Mouse (Mus musculus): ENCODE data around the gene Ltbp1. TPM values are rescaled to one million over a fixed set of nuclear protein-coding genes. Genes with fewer than 3 reads are reported as not detected.

The Ltbp1 gene
- polyA plus RNA-seq, 1 experiment from 2014 or later, result 2.5 TPM

- 89% methylated on average over 14 of the region's 14 CpGs for WGBS
- Histone ChIP-seq H3K4me3 (replicated peaks; ENCODE audit: low read depth, low read length) (no peak overlapping the region), H3K4me1 (ENCODE audit: control insufficient read depth, insufficient read depth, low read length) (no peaks in the 10 kb centered on the region), H3K9me3 (ENCODE audit: control insufficient read depth, low read length) (no peaks in the 10 kb centered on the region), H3K4me2 (ENCODE audit: low read length) (no peak overlapping the region), H3K27me3 (ENCODE audit: control insufficient read depth, insufficient read depth, low read length) (no peaks in the 10 kb centered on the region), H3K36me3 (ENCODE audit: control insufficient read depth, insufficient read depth, low read length) (no peaks in the 10 kb centered on the region), H3K9ac (replicated peaks; ENCODE audit: low read length) (no peak overlapping the region), H3K27ac (replicated peaks; ENCODE audit: low read depth, low read length) (no peak overlapping the region)
- DNase-seq, result no peak
- no peak for ATAC-seq (ENCODE audit: low FRiP score, low TSS enrichment)
Observed at GRCm38 (mm10) chr17:75033356-75033755, 28.0 kb downstream of the Ltbp1 start.

GRCm38 (mm10) chr17:75033872-75034615, 28.7 kb downstream of the Ltbp1 start:
- Histone ChIP-seq H3K4me2 (ENCODE audit: low read length) (no peak overlapping the region), H3K4me1 (ENCODE audit: control insufficient read depth, insufficient read depth, low read length) (no peaks in the 10 kb centered on the region), H3K4me3 (replicated peaks; ENCODE audit: low read depth, low read length) (no peak overlapping the region), H3K9ac (replicated peaks; ENCODE audit: low read length) (no peak overlapping the region), H3K36me3 (ENCODE audit: control insufficient read depth, insufficient read depth, low read length) (no peaks in the 10 kb centered on the region), H3K27me3 (ENCODE audit: control insufficient read depth, insufficient read depth, low read length) (no peaks in the 10 kb centered on the region), H3K27ac (replicated peaks; ENCODE audit: low read depth, low read length) (no peak overlapping the region), H3K9me3 (ENCODE audit: control insufficient read depth, low read length) (no peaks in the 10 kb centered on the region)
- no peak for ATAC-seq (ENCODE audit: low FRiP score, low TSS enrichment)
- no peak for DNase-seq
- WGBS, result 92% methylated on average over 21 of the region's 21 CpGs

- 86% methylated on average over 6 of the region's 6 CpGs for WGBS
- no peak overlapping the region for H3K4me3 ChIP-seq (replicated peaks; ENCODE audit: low read depth, low read length)
- H3K27me3 ChIP-seq (ENCODE audit: control insufficient read depth, insufficient read depth, low read length), result no peaks in the 10 kb centered on the region
- no peak overlapping the region for H3K4me2 ChIP-seq (ENCODE audit: low read length)
- no peaks in the 10 kb centered on the region for H3K36me3 ChIP-seq (ENCODE audit: control insufficient read depth, insufficient read depth, low read length)
- H3K4me1 ChIP-seq (ENCODE audit: control insufficient read depth, insufficient read depth, low read length), result no peaks in the 10 kb centered on the region
- no peak overlapping the region for H3K27ac ChIP-seq (replicated peaks; ENCODE audit: low read depth, low read length)
- ATAC-seq (ENCODE audit: low FRiP score, low TSS enrichment) (no peak), DNase-seq (no peak)
- H3K9me3 ChIP-seq (ENCODE audit: control insufficient read depth, low read length), result no peaks in the 10 kb centered on the region
- H3K9ac ChIP-seq (replicated peaks; ENCODE audit: low read length), result no peak overlapping the region
Observed at GRCm38 (mm10) chr17:75036881-75037280, 31.5 kb downstream of the Ltbp1 start.

- Histone ChIP-seq H3K4me1 (ENCODE audit: control insufficient read depth, insufficient read depth, low read length) (no peaks in the 10 kb centered on the region), H3K27me3 (ENCODE audit: control insufficient read depth, insufficient read depth, low read length) (no peaks in the 10 kb centered on the region), H3K4me2 (ENCODE audit: low read length) (no peak overlapping the region), H3K9me3 (ENCODE audit: control insufficient read depth, low read length) (no peaks in the 10 kb centered on the region), H3K4me3 (replicated peaks; ENCODE audit: low read depth, low read length) (no peak overlapping the region), H3K9ac (replicated peaks; ENCODE audit: low read length) (no peak overlapping the region), H3K36me3 (ENCODE audit: control insufficient read depth, insufficient read depth, low read length) (no peaks in the 10 kb centered on the region), H3K27ac (replicated peaks; ENCODE audit: low read depth, low read length) (no peak overlapping the region)
- DNase-seq (no peak), ATAC-seq (ENCODE audit: low FRiP score, low TSS enrichment) (no peak)
- WGBS, result 73% methylated on average over 4 of the region's 4 CpGs
Observed at GRCm38 (mm10) chr17:75039017-75039416, 33.6 kb downstream of the Ltbp1 start.

- H3K4me3 ChIP-seq (replicated peaks; ENCODE audit: low read depth, low read length), result no peak overlapping the region
- H3K9me3 ChIP-seq (ENCODE audit: control insufficient read depth, low read length), result no peaks in the 10 kb centered on the region
- H3K27me3 ChIP-seq (ENCODE audit: control insufficient read depth, insufficient read depth, low read length), result no peaks in the 10 kb centered on the region
- no peak overlapping the region for H3K4me2 ChIP-seq (ENCODE audit: low read length)
- H3K9ac ChIP-seq (replicated peaks; ENCODE audit: low read length), result no peak overlapping the region
- 80% methylated on average over 8 of the region's 8 CpGs for WGBS
- ATAC-seq (ENCODE audit: low FRiP score, low TSS enrichment) (no peak), DNase-seq (no peak)
- H3K27ac ChIP-seq (replicated peaks; ENCODE audit: low read depth, low read length), result no peak overlapping the region
- H3K36me3 ChIP-seq (ENCODE audit: control insufficient read depth, insufficient read depth, low read length), result no peaks in the 10 kb centered on the region
- H3K4me1 ChIP-seq (ENCODE audit: control insufficient read depth, insufficient read depth, low read length), result no peaks in the 10 kb centered on the region
Observed at GRCm38 (mm10) chr17:75049366-75049969, 44.1 kb downstream of the Ltbp1 start.

GRCm38 (mm10) chr17:75051440-75051925, 46.1 kb downstream of the Ltbp1 start:
- no peak for ATAC-seq (ENCODE audit: low FRiP score, low TSS enrichment)
- no peak for DNase-seq
- H3K4me1 ChIP-seq (ENCODE audit: control insufficient read depth, insufficient read depth, low read length), result no peaks in the 10 kb centered on the region
- no peaks in the 10 kb centered on the region for H3K36me3 ChIP-seq (ENCODE audit: control insufficient read depth, insufficient read depth, low read length)
- H3K9me3 ChIP-seq (ENCODE audit: control insufficient read depth, low read length), result no peaks in the 10 kb centered on the region
- H3K27ac ChIP-seq (replicated peaks; ENCODE audit: low read depth, low read length), result no peak overlapping the region
- no peak overlapping the region for H3K9ac ChIP-seq (replicated peaks; ENCODE audit: low read length)
- H3K4me2 ChIP-seq (ENCODE audit: low read length), result no peak overlapping the region
- WGBS, result 89% methylated on average over 8 of the region's 8 CpGs
- no peak overlapping the region for H3K4me3 ChIP-seq (replicated peaks; ENCODE audit: low read depth, low read length)
- H3K27me3 ChIP-seq (ENCODE audit: control insufficient read depth, insufficient read depth, low read length), result no peaks in the 10 kb centered on the region

- H3K27ac ChIP-seq (replicated peaks; ENCODE audit: low read depth, low read length), result no peak overlapping the region
- DNase-seq (no peak), ATAC-seq (ENCODE audit: low FRiP score, low TSS enrichment) (no peak)
Observed at GRCm38 (mm10) chr17:75055235-75055634, 49.9 kb downstream of the Ltbp1 start.

GRCm38 (mm10) chr17:75055961-75056360, 50.6 kb downstream of the Ltbp1 start:
- no peaks in the 10 kb centered on the region for H3K36me3 ChIP-seq (ENCODE audit: control insufficient read depth, insufficient read depth, low read length)
- DNase-seq (no peak), ATAC-seq (ENCODE audit: low FRiP score, low TSS enrichment) (no peak)
- 87% methylated on average over 6 of the region's 6 CpGs for WGBS
- no peak overlapping the region for H3K4me2 ChIP-seq (ENCODE audit: low read length)
- H3K27me3 ChIP-seq (ENCODE audit: control insufficient read depth, insufficient read depth, low read length), result no peaks in the 10 kb centered on the region
- H3K27ac ChIP-seq (replicated peaks; ENCODE audit: low read depth, low read length), result no peak overlapping the region
- no peaks in the 10 kb centered on the region for H3K4me1 ChIP-seq (ENCODE audit: control insufficient read depth, insufficient read depth, low read length)
- no peak overlapping the region for H3K9ac ChIP-seq (replicated peaks; ENCODE audit: low read length)
- H3K4me3 ChIP-seq (replicated peaks; ENCODE audit: low read depth, low read length), result no peak overlapping the region
- H3K9me3 ChIP-seq (ENCODE audit: control insufficient read depth, low read length), result no peaks in the 10 kb centered on the region

More at GRCm38 (mm10) chr17:75055235-75055634, 49.9 kb downstream of the Ltbp1 start:
- no peak overlapping the region for H3K9ac ChIP-seq (replicated peaks; ENCODE audit: low read length)
- 92% methylated on average over 5 of the region's 5 CpGs for WGBS
- H3K9me3 ChIP-seq (ENCODE audit: control insufficient read depth, low read length), result no peaks in the 10 kb centered on the region
- no peak overlapping the region for H3K4me3 ChIP-seq (replicated peaks; ENCODE audit: low read depth, low read length)
- no peaks in the 10 kb centered on the region for H3K27me3 ChIP-seq (ENCODE audit: control insufficient read depth, insufficient read depth, low read length)
- no peaks in the 10 kb centered on the region for H3K36me3 ChIP-seq (ENCODE audit: control insufficient read depth, insufficient read depth, low read length)
- H3K4me1 ChIP-seq (ENCODE audit: control insufficient read depth, insufficient read depth, low read length), result no peaks in the 10 kb centered on the region
- H3K4me2 ChIP-seq (ENCODE audit: low read length), result no peak overlapping the region

- H3K4me1 ChIP-seq (ENCODE audit: control insufficient read depth, insufficient read depth, low read length), result no peaks in the 10 kb centered on the region
- 43% methylated on average over 8 of the region's 8 CpGs for WGBS
- H3K4me3 ChIP-seq (replicated peaks; ENCODE audit: low read depth, low read length), result no peak overlapping the region
- no peaks in the 10 kb centered on the region for H3K36me3 ChIP-seq (ENCODE audit: control insufficient read depth, insufficient read depth, low read length)
- no peaks in the 10 kb centered on the region for H3K27me3 ChIP-seq (ENCODE audit: control insufficient read depth, insufficient read depth, low read length)
- H3K9me3 ChIP-seq (ENCODE audit: control insufficient read depth, low read length), result no peaks in the 10 kb centered on the region
- ATAC-seq (ENCODE audit: low FRiP score, low TSS enrichment) (no peak), DNase-seq (no peak)
- H3K27ac ChIP-seq (replicated peaks; ENCODE audit: low read depth, low read length), result no peak overlapping the region
- H3K4me2 ChIP-seq (ENCODE audit: low read length), result no peak overlapping the region
- H3K9ac ChIP-seq (replicated peaks; ENCODE audit: low read length), result no peak overlapping the region
Observed at GRCm38 (mm10) chr17:75056631-75057030, 51.3 kb downstream of the Ltbp1 start.

Data from midbrain, embryonic 14.5 days (tissue).